Mouse (Mus musculus): ENCODE results near the gene Mup12. TPM values are rescaled to one million over a fixed set of nuclear protein-coding genes. Genes with fewer than 3 reads are reported as not detected.
"Not testable (repeated sequence)": the region's sequence is repeated elsewhere in the genome, so short reads cannot be mapped to it uniquely, and the experiment has no call there.

The Mup12 gene
- total RNA-seq (2022) = not detected

- not testable (repeated sequence) for DNase-seq (ENCODE audit: low spot score)
Measured at GRCm38 (mm10) chr4:60741226-60741625, at the start of gene Mup12. Gene Mup12 (minus strand): TSS chr4:60741326.

Other genes with a start within 250 kb of the Mup12 start
- not detected for gene Mup1, start 239.4 kb downstream of the Mup12 start, total RNA-seq (2022)
- gene Mup10, start 159.1 kb downstream of the Mup12 start, total RNA-seq (2022) = not detected
- not detected for gene Mup11, start 78.9 kb downstream of the Mup12 start, total RNA-seq (2022)
- gene Mup22, start 80.1 kb upstream of the Mup12 start, total RNA-seq (2022) = 1 to 10 TPM in 2 of 4 experiments, under 1 TPM in 1, not detected in 1; 0.38 to 7.0 (median 1.5) TPM

Data from heart, adult 8-10 months (tissue).